ENCODE assay signal across 11 mouse cellular contexts in the genomic region with DNA sequence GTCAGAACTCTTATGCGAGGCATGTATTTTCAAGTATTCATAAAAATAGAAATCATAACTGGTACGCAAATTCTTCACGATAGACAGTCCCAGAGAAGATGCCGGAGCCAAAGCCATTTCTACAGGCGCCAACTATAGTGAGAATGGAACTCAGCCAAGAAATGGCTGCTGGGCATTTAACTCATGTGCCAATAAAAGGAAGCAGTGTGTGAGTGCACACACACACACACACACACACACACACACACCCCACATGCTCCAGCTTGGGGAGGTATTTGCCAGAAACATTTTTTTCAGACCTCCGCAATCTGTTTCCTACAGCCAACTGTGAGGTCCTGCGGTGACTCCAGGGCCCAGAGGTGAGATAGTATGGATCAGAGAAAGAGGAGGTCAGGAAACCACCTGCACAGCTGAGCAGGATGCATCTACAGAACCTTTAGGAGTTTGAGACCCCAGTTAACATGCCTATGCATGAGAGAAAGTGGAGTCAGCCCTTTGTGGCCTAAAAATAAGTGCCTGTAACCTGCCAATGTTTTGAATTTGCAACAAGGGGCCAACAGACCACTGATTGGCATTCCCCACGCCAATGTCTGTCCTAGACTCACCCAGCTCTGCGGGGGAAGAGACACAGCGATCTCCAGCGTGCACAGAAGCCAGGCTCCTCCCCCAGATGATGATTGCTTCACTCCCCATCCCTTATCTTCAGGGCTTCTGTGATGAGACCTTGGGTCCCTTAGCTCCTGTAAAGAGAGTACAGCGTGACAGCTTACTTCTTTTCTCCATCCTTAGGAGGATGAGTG.
DNase-seq lines count a peak whose midpoint lies in the region; ATAC-seq and TF ChIP-seq lines count a peak whose summit lies in the region.
"Had no signal": no experiment of that assay in that cellular context is flagged by ENCODE, and none has a peak within 500 bp of the region (broad histone marks: within the 10 kb centered on the region; RNA-seq: fewer than 3 reads in every experiment).

No protein-coding gene starts in this region.

- TF ChIP-seq POLR2A in kidney, adult 2 months (IDR thresholded peaks at IDR 0.05; ENCODE audit: low read depth, low read length), result no peak

- H3K4me1 ChIP-seq in heart, embryonic 16.5 days (ENCODE audit: control insufficient read depth, insufficient read depth, low read length), result peaks cover 5% of the 10 kb centered on the region; the same call in 1 of the 2 replicates
- H3K4me1 ChIP-seq in heart, embryonic 10.5 days, result peaks cover 6% of the 10 kb centered on the region; the same call in 1 of the 2 replicates
- H3K4me1 ChIP-seq in midbrain, postnatal 0 days (ENCODE audit: insufficient read depth, low read length), result no peaks in the 10 kb centered on the region
- no peaks in the 10 kb centered on the region for H3K4me1 ChIP-seq in intestine, embryonic 15.5 days (replicated peaks)
- no peaks in the 10 kb centered on the region for H3K4me1 ChIP-seq in kidney, adult 2 months (ENCODE audit: control insufficient read depth, insufficient read depth, low read length)

- no peak for DNase-seq in heart, embryonic 10.5 days (ENCODE audit: low spot score)
- DNase-seq in lung, postnatal 10 days, result peak; percentile 3
- no peak for DNase-seq in lung, adult 18-20 months
- peak; percentile 28 for DNase-seq in cerebellum, adult 9-11 months
- DNase-seq in midbrain, postnatal 0 days (ENCODE audit: low spot score), result peak; percentile 82
- no peak for DNase-seq in kidney, adult 2 months
- DNase-seq: gastrocnemius, adult 2 months; kidney, adult 8-10 months; thymus, adult 2 months had no signal

- no peak for TF ChIP-seq CTCF in midbrain, postnatal 0 days (IDR thresholded peaks at IDR 0.05)
- no peak for TF ChIP-seq CTCF in kidney, adult 2 months (conservative IDR thresholded peaks at IDR 0.05; ENCODE audit: insufficient read depth, insufficient read length, low read depth, low read length)

- ATAC-seq in heart, embryonic 16.5 days (replicated peaks; ENCODE audit: extremely low read depth, insufficient read depth, low FRiP score), result peak; percentile 77
- ATAC-seq in midbrain, postnatal 0 days (ENCODE audit: low FRiP score), result no peak
- no peak for ATAC-seq in intestine, embryonic 15.5 days

- H3K27ac ChIP-seq in heart, embryonic 16.5 days (ENCODE audit: low read length), result peak overlapping the region; percentile 86
- no peak overlapping the region for H3K27ac ChIP-seq in heart, embryonic 10.5 days
- H3K27ac ChIP-seq in midbrain, postnatal 0 days (ENCODE audit: low read depth, low read length), result no peak overlapping the region
- H3K27ac ChIP-seq in intestine, embryonic 15.5 days, result no peak overlapping the region
- H3K27ac ChIP-seq in kidney, adult 2 months (ENCODE audit: insufficient read depth, low read depth, low read length), result no peak overlapping the region
- H3K27ac ChIP-seq: gastrocnemius, adult 2 months had no signal

- H3K36me3 ChIP-seq in heart, embryonic 16.5 days (ENCODE audit: control insufficient read depth, insufficient read depth), result no peaks in the 10 kb centered on the region
- H3K36me3 ChIP-seq in heart, embryonic 10.5 days, result no peaks in the 10 kb centered on the region
- H3K36me3 ChIP-seq in midbrain, postnatal 0 days (ENCODE audit: insufficient read depth, low read length), result no peaks in the 10 kb centered on the region
- no peaks in the 10 kb centered on the region for H3K36me3 ChIP-seq in intestine, embryonic 15.5 days
- H3K36me3 ChIP-seq in kidney, adult 2 months (ENCODE audit: control insufficient read depth, insufficient read depth, low read length), result no peaks in the 10 kb centered on the region

- H3K4me2 ChIP-seq in heart, embryonic 16.5 days (ENCODE audit: low read depth, low read length), result peak overlapping the region; percentile 37
- no peak overlapping the region for H3K4me2 ChIP-seq in midbrain, postnatal 0 days (ENCODE audit: low read depth, low read length, poor library complexity, severe bottlenecking)
- H3K4me2 ChIP-seq in intestine, embryonic 15.5 days (replicated peaks), result no peak overlapping the region

- 36% methylated on average over 12 of the region's 12 CpGs for WGBS in heart, embryonic 16.5 days
- WGBS in heart, embryonic 10.5 days, result 69% methylated on average over 12 of the region's 12 CpGs
- WGBS in midbrain, postnatal 0 days, result 74% methylated on average over 12 of the region's 12 CpGs
- WGBS in intestine, embryonic 15.5 days, result 73% methylated on average over 12 of the region's 12 CpGs
- 75% methylated on average over 12 of the region's 12 CpGs for WGBS in kidney, adult 2 months

- H3K9ac ChIP-seq in heart, embryonic 16.5 days (ENCODE audit: low read length), result no peak overlapping the region
- H3K9ac ChIP-seq in midbrain, postnatal 0 days (replicated peaks; ENCODE audit: low read length, poor library complexity, severe bottlenecking), result no peak overlapping the region
- H3K9ac ChIP-seq in intestine, embryonic 15.5 days, result no peak overlapping the region

- H3K27me3 ChIP-seq in heart, embryonic 16.5 days (ENCODE audit: control insufficient read depth, insufficient read depth, low read length), result no peaks in the 10 kb centered on the region
- no peaks in the 10 kb centered on the region for H3K27me3 ChIP-seq in heart, embryonic 10.5 days (ENCODE audit: insufficient read depth, poor library complexity, severe bottlenecking)
- H3K27me3 ChIP-seq in midbrain, postnatal 0 days (ENCODE audit: insufficient read depth, low read length), result no peaks in the 10 kb centered on the region
- H3K27me3 ChIP-seq in intestine, embryonic 15.5 days (replicated peaks), result no peaks in the 10 kb centered on the region
- no peaks in the 10 kb centered on the region for H3K27me3 ChIP-seq in kidney, adult 2 months (replicated peaks; ENCODE audit: control insufficient read depth, insufficient read depth, low read length)

- H3K9me3 ChIP-seq in heart, embryonic 16.5 days (replicated peaks; ENCODE audit: control insufficient read depth, low read length), result peaks cover 3% of the 10 kb centered on the region; the same call in 1 of the 2 replicates
- H3K9me3 ChIP-seq in heart, embryonic 10.5 days, result no peaks in the 10 kb centered on the region
- no peaks in the 10 kb centered on the region for H3K9me3 ChIP-seq in midbrain, postnatal 0 days (ENCODE audit: low read length)
- no peaks in the 10 kb centered on the region for H3K9me3 ChIP-seq in intestine, embryonic 15.5 days

- H3K4me3 ChIP-seq in heart, embryonic 16.5 days (ENCODE audit: low read length), result no peak overlapping the region
- H3K4me3 ChIP-seq in heart, embryonic 10.5 days, result no peak overlapping the region
- no peak overlapping the region for H3K4me3 ChIP-seq in midbrain, postnatal 0 days (ENCODE audit: low read depth, low read length)
- H3K4me3 ChIP-seq in intestine, embryonic 15.5 days (replicated peaks), result no peak overlapping the region
- no peak overlapping the region for H3K4me3 ChIP-seq in kidney, adult 2 months (ENCODE audit: insufficient read depth, low read depth, low read length)
- H3K4me3 ChIP-seq: gastrocnemius, adult 2 months had no signal

Comparison
In these comparisons a context has a peak if more than half of its experiments do, and no peak if none do; other contexts are left out.
1. DNase-seq: peak in lung, postnatal 10 days (single experiment), cerebellum, adult 9-11 months (single experiment) and midbrain, postnatal 0 days (single experiment); none in heart, embryonic 10.5 days (single experiment), lung, adult 18-20 months (0 of 2) and kidney, adult 2 months (single experiment).